Mouse (Mus musculus): ENCODE results near the gene Adam8. TPM values are rescaled to one million over a fixed set of nuclear protein-coding genes. Genes with fewer than 3 reads are reported as not detected.

Gene Adam8
- polyA plus RNA-seq, 1 experiment from 2014 or later = 7.0 TPM

GRCm38 (mm10) chr7:139974307-139974706 lies 18.1 kb downstream of the Adam8 start:
- Histone ChIP-seq H3K4me2 (replicated peaks; ENCODE audit: low read depth, low read length) (no peak overlapping the region), H3K27me3 (replicated peaks; ENCODE audit: insufficient read depth, low read length) (no peaks in the 10 kb centered on the region), H3K27ac (ENCODE audit: low read length) (no peak overlapping the region), H3K4me1 (ENCODE audit: insufficient read depth, low read depth, low read length) (no peaks in the 10 kb centered on the region), H3K9ac (replicated peaks; ENCODE audit: low read depth) (no peak overlapping the region), H3K36me3 (ENCODE audit: insufficient read depth, low read length) (no peaks in the 10 kb centered on the region), H3K4me3 (ENCODE audit: low read depth, low read length) (no peak overlapping the region), H3K9me3 (ENCODE audit: low read length) (no peaks in the 10 kb centered on the region)
- peak; percentile 53 for DNase-seq (ENCODE audit: low spot score)
- 82% methylated on average over 10 of the region's 10 CpGs for WGBS
- TF ChIP-seq CTCF (IDR thresholded peaks at IDR 0.05) (no peak), EP300 (IDR thresholded peaks at IDR 0.05) (no peak)
- no peak for ATAC-seq

GRCm38 (mm10) chr7:139972923-139973331 lies 19.4 kb downstream of the Adam8 start:
- H3K9ac ChIP-seq (replicated peaks; ENCODE audit: low read depth) = no peak overlapping the region
- DNase-seq (ENCODE audit: low spot score) = no peak
- ATAC-seq = no peak
- H3K27me3 ChIP-seq (replicated peaks; ENCODE audit: insufficient read depth, low read length) = no peaks in the 10 kb centered on the region
- H3K27ac ChIP-seq (ENCODE audit: low read length) = no peak overlapping the region
- no peak for TF ChIP-seq EP300 (IDR thresholded peaks at IDR 0.05)
- TF ChIP-seq CTCF (IDR thresholded peaks at IDR 0.05) = no peak
- no peaks in the 10 kb centered on the region for H3K36me3 ChIP-seq (ENCODE audit: insufficient read depth, low read length)
- no peaks in the 10 kb centered on the region for H3K4me1 ChIP-seq (ENCODE audit: insufficient read depth, low read depth, low read length)
- H3K4me3 ChIP-seq (ENCODE audit: low read depth, low read length) = no peak overlapping the region
- no peaks in the 10 kb centered on the region for H3K9me3 ChIP-seq (ENCODE audit: low read length)
- H3K4me2 ChIP-seq (replicated peaks; ENCODE audit: low read depth, low read length) = no peak overlapping the region

GRCm38 (mm10) chr7:139971436-139971835 lies 20.9 kb downstream of the Adam8 start:
- Histone ChIP-seq H3K27ac (ENCODE audit: low read length) (no peak overlapping the region), H3K9ac (replicated peaks; ENCODE audit: low read depth) (no peak overlapping the region), H3K4me2 (replicated peaks; ENCODE audit: low read depth, low read length) (no peak overlapping the region), H3K9me3 (ENCODE audit: low read length) (no peaks in the 10 kb centered on the region), H3K4me3 (ENCODE audit: low read depth, low read length) (no peak overlapping the region), H3K27me3 (replicated peaks; ENCODE audit: insufficient read depth, low read length) (no peaks in the 10 kb centered on the region), H3K4me1 (ENCODE audit: insufficient read depth, low read depth, low read length) (no peaks in the 10 kb centered on the region), H3K36me3 (ENCODE audit: insufficient read depth, low read length) (no peaks in the 10 kb centered on the region)
- WGBS = 61% methylated on average over 6 of the region's 6 CpGs
- DNase-seq (ENCODE audit: low spot score) (peak; percentile 31), ATAC-seq (peak; percentile 30; the same call in 1 of the 2 replicates)
- TF ChIP-seq EP300 (IDR thresholded peaks at IDR 0.05) (no peak), CTCF (IDR thresholded peaks at IDR 0.05) (no peak)

- no peak overlapping the region for H3K4me3 ChIP-seq (ENCODE audit: low read depth, low read length)
- TF ChIP-seq EP300 (IDR thresholded peaks at IDR 0.05) (no peak), CTCF (IDR thresholded peaks at IDR 0.05) (no peak)
- no peaks in the 10 kb centered on the region for H3K4me1 ChIP-seq (ENCODE audit: insufficient read depth, low read depth, low read length)
- ATAC-seq (no peak), DNase-seq (ENCODE audit: low spot score) (no peak)
- H3K36me3 ChIP-seq (ENCODE audit: insufficient read depth, low read length) = no peaks in the 10 kb centered on the region
- H3K4me2 ChIP-seq (replicated peaks; ENCODE audit: low read depth, low read length) = no peak overlapping the region
- 72% methylated on average over 5 of the region's 5 CpGs for WGBS
- H3K27ac ChIP-seq (ENCODE audit: low read length) = no peak overlapping the region
- H3K27me3 ChIP-seq (replicated peaks; ENCODE audit: insufficient read depth, low read length) = no peaks in the 10 kb centered on the region
- H3K9ac ChIP-seq (replicated peaks; ENCODE audit: low read depth) = no peak overlapping the region
- H3K9me3 ChIP-seq (ENCODE audit: low read length) = no peaks in the 10 kb centered on the region
Observed at GRCm38 (mm10) chr7:139970979-139971378, 21.4 kb downstream of the Adam8 start.

- WGBS = 73% methylated on average over 10 of the region's 10 CpGs
- ATAC-seq = no peak
- H3K27me3 ChIP-seq (replicated peaks; ENCODE audit: insufficient read depth, low read length) = no peaks in the 10 kb centered on the region
- TF ChIP-seq EP300 (IDR thresholded peaks at IDR 0.05) = no peak
- TF ChIP-seq CTCF (IDR thresholded peaks at IDR 0.05) = no peak
- no peaks in the 10 kb centered on the region for H3K4me1 ChIP-seq (ENCODE audit: insufficient read depth, low read depth, low read length)
- no peak overlapping the region for H3K9ac ChIP-seq (replicated peaks; ENCODE audit: low read depth)
- no peaks in the 10 kb centered on the region for H3K36me3 ChIP-seq (ENCODE audit: insufficient read depth, low read length)
- H3K4me3 ChIP-seq (ENCODE audit: low read depth, low read length) = no peak overlapping the region
- no peaks in the 10 kb centered on the region for H3K9me3 ChIP-seq (ENCODE audit: low read length)
- H3K4me2 ChIP-seq (replicated peaks; ENCODE audit: low read depth, low read length) = no peak overlapping the region
- DNase-seq (ENCODE audit: low spot score) = no peak
- H3K27ac ChIP-seq (ENCODE audit: low read length) = no peak overlapping the region
Observed at GRCm38 (mm10) chr7:139970216-139970919, 22.0 kb downstream of the Adam8 start.

- WGBS = 43% methylated on average over 10 of the region's 10 CpGs
- Histone ChIP-seq H3K36me3 (ENCODE audit: insufficient read depth, low read length) (no peaks in the 10 kb centered on the region), H3K27ac (ENCODE audit: low read length) (no peak overlapping the region), H3K4me2 (replicated peaks; ENCODE audit: low read depth, low read length) (no peak overlapping the region), H3K9ac (replicated peaks; ENCODE audit: low read depth) (no peak overlapping the region), H3K4me3 (ENCODE audit: low read depth, low read length) (no peak overlapping the region), H3K4me1 (ENCODE audit: insufficient read depth, low read depth, low read length) (no peaks in the 10 kb centered on the region), H3K27me3 (replicated peaks; ENCODE audit: insufficient read depth, low read length) (no peaks in the 10 kb centered on the region), H3K9me3 (ENCODE audit: low read length) (no peaks in the 10 kb centered on the region)
- peak; percentile 65 for DNase-seq (ENCODE audit: low spot score)
- no peak for ATAC-seq
- no peak for TF ChIP-seq EP300 (IDR thresholded peaks at IDR 0.05)
- peak; percentile 86 for TF ChIP-seq CTCF (IDR thresholded peaks at IDR 0.05)
Observed at GRCm38 (mm10) chr7:139969348-139970130, 22.8 kb downstream of the Adam8 start.

Data from lung, postnatal 0 days (tissue).